Mouse (Mus musculus): ENCODE measurements around the gene Nbr1. TPM values are rescaled to one million over a fixed set of nuclear protein-coding genes. Genes with fewer than 3 reads are reported as not detected.
"Not testable (repeated sequence)": the region's sequence is repeated elsewhere in the genome, so short reads cannot be mapped to it uniquely, and the experiment has no call there.

Gene Nbr1
- total and polyA plus RNA-seq, 2 experiments from 2014 or later, result 64.7 to 141 TPM

- peaks cover 4% of the 10 kb centered on the region; the same call in 1 of the 2 replicates for H3K36me3 ChIP-seq (ENCODE audit: insufficient read depth)
- H3K4me2 ChIP-seq (ENCODE audit: low read depth), result no peak overlapping the region
- DNase-seq (no peak), ATAC-seq (no peak)
- no peaks in the 10 kb centered on the region for H3K4me1 ChIP-seq (ENCODE audit: insufficient read depth)
- H3K27me3 ChIP-seq (ENCODE audit: insufficient read depth, low read length), result no peaks in the 10 kb centered on the region
- no peak overlapping the region for H3K9ac ChIP-seq
- 84% methylated on average over 12 of the region's 12 CpGs for WGBS
- H3K9me3 ChIP-seq (ENCODE audit: low read length), result no peaks in the 10 kb centered on the region
- no peak for TF ChIP-seq CTCF (IDR thresholded peaks at IDR 0.05; ENCODE audit: low read depth)
- H3K4me3 ChIP-seq (ENCODE audit: low read depth, low read length), result no peak overlapping the region
- H3K27ac ChIP-seq (ENCODE audit: low read depth, low read length), result no peak overlapping the region
These were observed 38.2 kb downstream of the Nbr1 start for GRCm38 (mm10) chr11:101589989-101590624.

GRCm38 (mm10) chr11:101599156-101599555 lies 47.2 kb downstream of the Nbr1 start, which contains the start of gene Gm11634:
Gm11634 (minus strand) TSS chr11:101599256.
- DNase-seq (no peak), ATAC-seq (no peak)
- H3K9ac ChIP-seq, result no peak within 1 kb of the TSS

DNA sequence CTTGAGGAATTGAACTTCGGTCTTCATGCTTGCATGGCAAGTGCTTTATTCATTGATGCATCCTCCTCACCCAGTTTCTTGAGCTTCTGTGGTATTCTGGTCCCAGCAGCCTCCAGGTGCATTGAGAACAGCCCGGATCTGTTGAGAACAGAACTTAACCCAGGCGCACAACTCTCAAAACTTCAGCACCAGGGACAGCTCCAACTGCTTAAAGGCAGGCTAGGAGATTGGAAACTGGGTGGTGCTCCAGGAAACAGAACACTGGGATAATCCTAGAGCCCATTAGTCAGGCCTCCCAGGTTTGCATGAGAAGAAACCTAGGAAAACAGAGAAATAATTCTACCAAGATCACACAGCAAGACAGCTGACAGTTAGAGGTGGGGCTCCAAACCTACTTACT lies 50.5 kb downstream of the Nbr1 start:
- no peak for ATAC-seq
- DNase-seq, result peak; percentile 16
- 15% methylated on average over 3 of the region's 3 CpGs for WGBS

More at GRCm38 (mm10) chr11:101599156-101599555, 47.2 kb downstream of the Nbr1 start, which contains the start of gene Gm11634:
- H3K9me3 ChIP-seq (ENCODE audit: low read length), result no peaks in the 10 kb centered on the region
- no peaks in the 10 kb centered on the region for H3K4me1 ChIP-seq (ENCODE audit: insufficient read depth)
- H3K4me2 ChIP-seq (ENCODE audit: low read depth), result no peak within 1 kb of the TSS
- H3K36me3 ChIP-seq (ENCODE audit: insufficient read depth), result no peaks in the 10 kb centered on the region
- TF ChIP-seq CTCF (IDR thresholded peaks at IDR 0.05; ENCODE audit: low read depth), result no peak
- no peak within 1 kb of the TSS for H3K4me3 ChIP-seq (ENCODE audit: low read depth, low read length)
- no peak within 1 kb of the TSS for H3K27ac ChIP-seq (ENCODE audit: low read depth, low read length)
- no peaks in the 10 kb centered on the region for H3K27me3 ChIP-seq (ENCODE audit: insufficient read depth, low read length)
- WGBS, result 78% methylated on average over 6 of the region's 6 CpGs

DNA sequence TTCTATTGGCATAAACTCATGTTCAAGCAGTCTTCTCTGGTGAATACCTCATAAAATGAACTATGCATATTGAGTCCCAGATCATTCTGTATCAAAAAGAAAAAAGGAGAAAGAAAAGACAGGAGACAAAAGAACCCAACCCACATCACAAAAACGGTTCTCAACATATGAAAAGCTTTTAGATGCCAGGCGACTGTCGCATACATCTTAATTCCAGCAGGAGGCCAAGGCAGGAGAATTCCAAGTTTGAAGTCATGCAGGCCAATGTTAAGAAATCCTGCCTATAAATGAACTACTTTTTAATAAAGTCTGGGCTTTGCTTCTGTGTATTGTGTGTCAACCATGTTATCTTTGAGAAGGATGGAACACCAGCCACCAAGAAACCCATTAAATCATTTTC lies 52.2 kb downstream of the Nbr1 start:
- H3K27ac ChIP-seq (ENCODE audit: low read depth, low read length), result peak overlapping the region; percentile 50; the same call in 1 of the 2 replicates
- peak overlapping the region; percentile 52 for H3K4me2 ChIP-seq (ENCODE audit: low read depth)
- no peaks in the 10 kb centered on the region for H3K9me3 ChIP-seq (ENCODE audit: low read length)
- DNase-seq, result no peak
- no peaks in the 10 kb centered on the region for H3K27me3 ChIP-seq (ENCODE audit: insufficient read depth, low read length)
- TF ChIP-seq CTCF (IDR thresholded peaks at IDR 0.05; ENCODE audit: low read depth), result peak; percentile 11; the same call in 1 of the 2 replicates
- H3K9ac ChIP-seq, result peak overlapping the region; percentile 46
- no peaks in the 10 kb centered on the region for H3K4me1 ChIP-seq (ENCODE audit: insufficient read depth)
- WGBS, result 2% methylated on average over 3 of the region's 3 CpGs
- H3K4me3 ChIP-seq (ENCODE audit: low read depth, low read length), result peak overlapping the region; percentile 33
- ATAC-seq, result no peak
- no peaks in the 10 kb centered on the region for H3K36me3 ChIP-seq (ENCODE audit: insufficient read depth)

More for the DNA sequence above, 50.5 kb downstream of the Nbr1 start:
- H3K4me1 ChIP-seq (ENCODE audit: insufficient read depth), result no peaks in the 10 kb centered on the region
- no peak overlapping the region for H3K27ac ChIP-seq (ENCODE audit: low read depth, low read length)
- H3K4me2 ChIP-seq (ENCODE audit: low read depth), result no peak overlapping the region
- no peaks in the 10 kb centered on the region for H3K27me3 ChIP-seq (ENCODE audit: insufficient read depth, low read length)
- H3K4me3 ChIP-seq (ENCODE audit: low read depth, low read length), result no peak overlapping the region
- H3K9me3 ChIP-seq (ENCODE audit: low read length), result no peaks in the 10 kb centered on the region
- TF ChIP-seq CTCF (IDR thresholded peaks at IDR 0.05; ENCODE audit: low read depth), result no peak
- no peak overlapping the region for H3K9ac ChIP-seq
- H3K36me3 ChIP-seq (ENCODE audit: insufficient read depth), result no peaks in the 10 kb centered on the region

DNA sequence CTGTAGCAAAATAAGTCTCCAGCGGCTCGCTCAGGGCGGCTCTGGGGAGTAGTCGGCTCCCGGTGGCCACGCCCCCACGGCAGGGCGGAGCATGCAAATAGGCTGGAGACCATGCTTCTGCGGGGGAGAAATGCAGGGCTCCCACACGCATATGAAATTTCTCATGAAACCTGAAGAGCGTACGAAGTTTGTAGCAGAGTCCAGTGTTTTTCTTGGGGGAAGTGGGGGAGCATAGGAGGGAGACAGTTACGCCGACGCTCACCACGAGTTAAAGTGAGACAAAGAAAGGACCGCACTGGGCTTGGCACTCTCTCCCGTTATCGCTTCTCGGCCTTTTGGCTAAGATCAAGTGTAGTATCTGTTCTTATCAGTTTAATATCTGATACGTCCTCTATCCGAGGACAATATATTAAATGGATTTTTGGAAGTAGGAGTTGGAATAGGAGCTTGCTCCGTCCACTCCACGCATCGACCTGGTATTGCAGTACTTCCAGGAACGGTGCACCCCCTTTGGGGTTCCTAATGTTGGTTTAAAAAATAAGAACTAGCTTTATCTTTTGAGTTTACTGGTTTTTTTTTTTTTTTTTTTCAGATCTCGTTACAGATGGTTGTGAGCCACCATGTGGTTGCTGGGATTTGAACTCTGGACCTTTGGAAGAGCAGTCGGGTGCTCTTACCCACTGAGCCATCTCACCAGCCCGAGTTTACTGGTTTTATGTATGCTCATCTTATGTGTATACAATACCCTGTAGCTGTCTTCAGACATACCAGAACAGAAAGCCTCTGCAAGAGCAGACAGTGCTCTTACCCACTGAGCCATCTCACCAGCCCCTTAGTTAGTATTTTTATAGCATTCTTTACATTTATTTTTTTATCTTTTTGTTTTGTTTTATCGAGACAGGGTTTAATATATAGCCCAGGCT lies 52.8 kb downstream of the Nbr1 start:
- ATAC-seq (peak; percentile 90), DNase-seq (peak; percentile 79)
- not testable (repeated sequence) for H3K27me3 ChIP-seq (ENCODE audit: insufficient read depth, low read length); H3K4me1 ChIP-seq (ENCODE audit: insufficient read depth); H3K9me3 ChIP-seq (ENCODE audit: low read length); H3K36me3 ChIP-seq (ENCODE audit: insufficient read depth)
- peak overlapping the region; percentile 46 for H3K9ac ChIP-seq
- peak overlapping the region; percentile 47; the same call in 1 of the 2 replicates for H3K27ac ChIP-seq (ENCODE audit: low read depth, low read length)
- 1% methylated on average over 30 of the region's 30 CpGs for WGBS
- H3K4me2 ChIP-seq (ENCODE audit: low read depth), result peak overlapping the region; percentile 52
- H3K4me3 ChIP-seq (ENCODE audit: low read depth, low read length), result peak overlapping the region; percentile 33

GRCm38 (mm10) chr11:101607134-101607533 lies 55.2 kb downstream of the Nbr1 start:
- H3K36me3 ChIP-seq (ENCODE audit: insufficient read depth); H3K4me3 ChIP-seq (ENCODE audit: low read depth, low read length); H3K9ac ChIP-seq; DNase-seq; H3K4me1 ChIP-seq (ENCODE audit: insufficient read depth); H3K9me3 ChIP-seq (ENCODE audit: low read length); ATAC-seq; H3K4me2 ChIP-seq (ENCODE audit: low read depth); H3K27ac ChIP-seq (ENCODE audit: low read depth, low read length); H3K27me3 ChIP-seq (ENCODE audit: insufficient read depth, low read length): not testable (repeated sequence)
- WGBS, result 85% methylated on average over 4 of the region's 4 CpGs

DNA sequence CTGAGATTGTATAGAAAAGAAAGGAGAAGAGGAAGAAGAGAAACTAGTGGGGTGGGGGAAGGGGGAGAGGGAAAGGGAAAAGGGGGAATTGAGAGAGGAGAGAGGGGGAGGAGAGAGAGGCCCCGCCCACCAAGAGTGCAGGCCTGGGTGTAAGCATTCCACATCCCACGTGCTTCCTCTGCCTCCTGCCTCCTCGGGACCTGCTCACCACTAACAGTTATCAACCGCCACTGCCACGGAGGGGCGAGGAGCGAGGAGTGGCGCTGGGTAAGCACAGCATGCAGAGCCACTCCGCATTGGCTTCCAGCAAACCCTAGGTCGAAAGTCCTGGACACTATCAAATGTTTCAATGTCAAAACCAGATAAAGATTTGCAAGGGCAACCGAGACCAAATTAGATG lies 58.5 kb downstream of the Nbr1 start:
- Histone ChIP-seq H3K9me3 (ENCODE audit: low read length) (no peaks in the 10 kb centered on the region), H3K36me3 (ENCODE audit: insufficient read depth) (no peaks in the 10 kb centered on the region), H3K4me2 (ENCODE audit: low read depth) (no peak overlapping the region), H3K9ac (no peak overlapping the region), H3K4me1 (ENCODE audit: insufficient read depth) (no peaks in the 10 kb centered on the region), H3K4me3 (ENCODE audit: low read depth, low read length) (no peak overlapping the region), H3K27ac (ENCODE audit: low read depth, low read length) (no peak overlapping the region), H3K27me3 (ENCODE audit: insufficient read depth, low read length) (no peaks in the 10 kb centered on the region)
- no peak for TF ChIP-seq CTCF (IDR thresholded peaks at IDR 0.05; ENCODE audit: low read depth)
- WGBS, result 39% methylated on average over 11 of the region's 11 CpGs
- no peak for ATAC-seq
- DNase-seq, result no peak
